Mouse (Mus musculus): ENCODE measurements around the gene Sec11a. TPM values are rescaled to one million over a fixed set of nuclear protein-coding genes. Genes with fewer than 3 reads are reported as not detected.
A peak's percentile ranks its signal among the peaks of the same experiment; 100 is the strongest.

The Sec11a gene
- polyA plus RNA-seq, 1 experiment: 107 TPM

- peaks cover 28% of the 10 kb centered on the region for H3K4me1 ChIP-seq (replicated peaks; ENCODE audit: control insufficient read depth, insufficient read depth, low read length)
- H3K36me3 ChIP-seq (ENCODE audit: control insufficient read depth, insufficient read depth, low read length): no peaks in the 10 kb centered on the region
- DNase-seq: peak; percentile 79
- no peak for TF ChIP-seq CTCF (IDR thresholded peaks at IDR 0.05; ENCODE audit: borderline replicate concordance, control insufficient read depth, extremely low read depth, insufficient read depth, low read length, poor library complexity)
- TF ChIP-seq POLR2A (IDR thresholded peaks at IDR 0.05; ENCODE audit: control insufficient read depth, extremely low read depth, insufficient read depth, low read length, poor library complexity): no peak
- H3K27me3 ChIP-seq (ENCODE audit: control insufficient read depth, insufficient read depth, low read length): no peaks in the 10 kb centered on the region
- WGBS: under 1% methylated on average over 13 of the region's 13 CpGs
- H3K27ac ChIP-seq (ENCODE audit: control insufficient read depth, insufficient read depth, low read length): peak overlapping the region; percentile 9; the same call in 1 of the 2 replicates
- peak overlapping the region; percentile 39 for H3K4me3 ChIP-seq (ENCODE audit: control insufficient read depth, insufficient read depth, low read length)
These were observed 87.4 kb downstream of the Sec11a start for GRCm38 (mm10) chr7:80860227-80860626.

GRCm38 (mm10) chr7:80857181-80857580, 90.4 kb downstream of the Sec11a start:
- Histone ChIP-seq H3K4me3 (ENCODE audit: control insufficient read depth, insufficient read depth, low read length) (no peak overlapping the region), H3K27me3 (ENCODE audit: control insufficient read depth, insufficient read depth, low read length) (no peaks in the 10 kb centered on the region), H3K4me1 (replicated peaks; ENCODE audit: control insufficient read depth, insufficient read depth, low read length) (peaks cover 7% of the 10 kb centered on the region; the same call in 1 of the 2 replicates), H3K27ac (ENCODE audit: control insufficient read depth, insufficient read depth, low read length) (no peak overlapping the region), H3K36me3 (ENCODE audit: control insufficient read depth, insufficient read depth, low read length) (no peaks in the 10 kb centered on the region)
- 9% methylated on average over 6 of the region's 6 CpGs for WGBS
- TF ChIP-seq CTCF (IDR thresholded peaks at IDR 0.05; ENCODE audit: borderline replicate concordance, control insufficient read depth, extremely low read depth, insufficient read depth, low read length, poor library complexity) (peak; percentile 39; the same call in 1 of the 2 replicates), POLR2A (IDR thresholded peaks at IDR 0.05; ENCODE audit: control insufficient read depth, extremely low read depth, insufficient read depth, low read length, poor library complexity) (no peak)
- peak; percentile 86 for DNase-seq

GRCm38 (mm10) chr7:80855316-80855715, 92.3 kb downstream of the Sec11a start:
- no peak overlapping the region for H3K4me3 ChIP-seq (ENCODE audit: control insufficient read depth, insufficient read depth, low read length)
- no peaks in the 10 kb centered on the region for H3K36me3 ChIP-seq (ENCODE audit: control insufficient read depth, insufficient read depth, low read length)
- H3K27ac ChIP-seq (ENCODE audit: control insufficient read depth, insufficient read depth, low read length): no peak overlapping the region
- DNase-seq: no peak
- H3K4me1 ChIP-seq (replicated peaks; ENCODE audit: control insufficient read depth, insufficient read depth, low read length): peaks cover 6% of the 10 kb centered on the region; the same call in 1 of the 2 replicates
- TF ChIP-seq CTCF (IDR thresholded peaks at IDR 0.05; ENCODE audit: borderline replicate concordance, control insufficient read depth, extremely low read depth, insufficient read depth, low read length, poor library complexity): no peak
- no peak for TF ChIP-seq POLR2A (IDR thresholded peaks at IDR 0.05; ENCODE audit: control insufficient read depth, extremely low read depth, insufficient read depth, low read length, poor library complexity)
- H3K27me3 ChIP-seq (ENCODE audit: control insufficient read depth, insufficient read depth, low read length): no peaks in the 10 kb centered on the region

Other genes with a start within 250 kb of the Sec11a start
- 112 and 119 TPM in 2 replicates for gene Iqgap1, start 121.8 kb downstream of the Sec11a start, polyA plus RNA-seq (2012; rRNA removed)
- gene Zscan2, start 86.9 kb downstream of the Sec11a start, polyA plus RNA-seq (2012; rRNA removed): 25.5 and 26.2 TPM in 2 replicates
- 27.2 and 31.3 TPM in 2 replicates for gene Wdr73, start 46.5 kb downstream of the Sec11a start, polyA plus RNA-seq (2012; rRNA removed)
- 20.1 and 24.5 TPM in 2 replicates for gene Nmb, start 42.7 kb downstream of the Sec11a start, polyA plus RNA-seq (2012; rRNA removed)
- 45.0 and 46.2 TPM in 2 replicates for gene Zfp592, start 45.9 kb upstream of the Sec11a start, polyA plus RNA-seq (2012; rRNA removed)
- 0.51 and 1.4 TPM in 2 replicates for gene Alpk3, start 109.8 kb upstream of the Sec11a start, polyA plus RNA-seq (2012; rRNA removed)
- 0.15 and 0.24 TPM in 2 replicates for gene Slc28a1, start 167.0 kb upstream of the Sec11a start, polyA plus RNA-seq (2012; rRNA removed)

Data from thymus, adult 2 months (tissue).